In genomic region chr8:115793587-115793986, GRCm38 (mm10) we compare ENCODE assay signal across 12 mouse cellular contexts.
"Had no signal": no experiment of that assay in that cellular context is flagged by ENCODE, and none has a peak within 500 bp of the region (broad histone marks: within the 10 kb centered on the region; RNA-seq: fewer than 3 reads in every experiment).

No protein-coding gene starts in this region.

- H3K4me3 ChIP-seq: left cerebral cortex, adult 2 months; liver, embryonic 13.5 days; megakaryocyte, embryonic 14.5 days had no signal

- DNase-seq: kidney, postnatal 10 days; kidney, postnatal 4 days; layer of hippocampus, adult 9-11 months; liver, embryonic 13.5 days; lung, adult 2 months; lung, postnatal 14 days; lung, postnatal 4 days; midbrain, embryonic 14.5 days; thymus, adult 18-20 months; thymus, postnatal 36 days had no signal

- H3K4me1 ChIP-seq: liver, embryonic 13.5 days had no signal

- H3K27me3 ChIP-seq: liver, embryonic 13.5 days; megakaryocyte, embryonic 14.5 days had no signal

- H3K27ac ChIP-seq: left cerebral cortex, adult 2 months; liver, embryonic 13.5 days had no signal
